Mouse (Mus musculus) layer of hippocampus, adult 8-10 months (tissue): ENCODE measurements around the gene Gm45337. TPM values are rescaled to one million over a fixed set of nuclear protein-coding genes. Genes with fewer than 3 reads are reported as not detected.

Experiments
- DNase-seq, 2 experiments: peaks; one replicate each; pipeline ENCODE4 v3.0.0; 2022; ENCODE audit warnings: low spot score in 2 of 2
- total RNA-seq, 4 experiments: library from RNA; stranded (reverse); gene quantifications; 2 replicates each; pipeline ENCODE4 v1.2.4; 2022

Gm45337 gene
- total RNA-seq, 4 experiments from 2014 or later, result not detected

- DNase-seq, result no peak
Observed at GRCm38 (mm10) chr7:142104747-142105146, 39.7 kb downstream of the Gm45337 start.

GRCm38 (mm10) chr7:142097776-142098175, 46.6 kb downstream of the Gm45337 start:
- peak in 1 of 2 experiments; percentile 84 for DNase-seq

- DNase-seq, result no peak
Observed at GRCm38 (mm10) chr7:142096701-142097100, 47.7 kb downstream of the Gm45337 start.

GRCm38 (mm10) chr7:142095183-142095931, 49.0 kb downstream of the Gm45337 start, which contains the start of gene Dusp8:
TSS of gene Dusp8 (minus strand) at chr7:142095843.
- peak; percentile 90 to 94 for DNase-seq

GRCm38 (mm10) chr7:142094301-142095143, 49.9 kb downstream of the Gm45337 start:
- peak in 1 of 2 experiments; percentile 57 for DNase-seq

GRCm38 (mm10) chr7:142093696-142094240, 50.6 kb downstream of the Gm45337 start:
- DNase-seq, result no peak

Other genes starting within 250 kb of the Gm45337 start
- 100 to 1,000 TPM; 102 to 118 (median 106) TPM for gene Tollip, start 226.1 kb downstream of the Gm45337 start, total RNA-seq
- 100 to 1,000 TPM; 158 to 183 (median 169) TPM for gene Brsk2, start 194.9 kb downstream of the Gm45337 start, total RNA-seq
- gene Mob2, start 83.5 kb downstream of the Gm45337 start, total RNA-seq, result 10 to 100 TPM; 28.9 to 34.4 (median 30.9) TPM
- gene Dusp8, start 48.8 kb downstream of the Gm45337 start, total RNA-seq, result 100 to 1,000 TPM; 103 to 110 (median 106) TPM
- not detected for gene Gm45618, start 23.9 kb downstream of the Gm45337 start, total RNA-seq
- gene Gm39115, start 8.6 kb downstream of the Gm45337 start, total RNA-seq, result not detected
- not detected for gene Gm29735, start 12.5 kb upstream of the Gm45337 start, total RNA-seq
- not detected for gene Gm4553, start 21.1 kb upstream of the Gm45337 start, total RNA-seq
- gene Krtap5-2, start 31.4 kb upstream of the Gm45337 start, total RNA-seq, result not detected
- not detected for gene Gm10153, start 45.8 kb upstream of the Gm45337 start, total RNA-seq
- not detected for gene Krtap5-3, start 56.8 kb upstream of the Gm45337 start, total RNA-seq
- not detected for gene Gm7579, start 67.3 kb upstream of the Gm45337 start, total RNA-seq
- gene Krtap5-5, start 85.4 kb upstream of the Gm45337 start, total RNA-seq, result not detected
- not detected for gene Gm40460, start 96.5 kb upstream of the Gm45337 start, total RNA-seq
- not detected for gene Gm2431, start 113.7 kb upstream of the Gm45337 start, total RNA-seq
- not detected for gene Gm4559, start 129.8 kb upstream of the Gm45337 start, total RNA-seq
- gene Krtap5-1, start 152.5 kb upstream of the Gm45337 start, total RNA-seq, result not detected
- not detected for gene Krtap5-4, start 158.9 kb upstream of the Gm45337 start, total RNA-seq
- 10 to 100 TPM; 33.3 to 40.3 (median 35.8) TPM for gene Ifitm10, start 229.1 kb upstream of the Gm45337 start, total RNA-seq
- 10 to 100 TPM in 2 of 4 experiments, 1 to 10 TPM in 2; 2.0 to 27.5 (median 16.4) TPM for gene Gm49369, start 238.1 kb upstream of the Gm45337 start, total RNA-seq
- gene Ctsd, start 243.4 kb upstream of the Gm45337 start, total RNA-seq, result 1,000 to 10,000 TPM in 2 of 4 experiments, 100 to 1,000 TPM in 2; 302 to 1,974 (median 897) TPM